Mouse (Mus musculus) spleen, postnatal 4 days (tissue): Measurements from ENCODE around the gene Lgalsl.
A peak's percentile ranks its signal among the peaks of the same experiment; 100 is the strongest.

Source experiments
- DNase-seq, 2 experiments: peaks; one replicate each; pipeline ENCODE4 v3.0.0; 2022; ENCODE audit warnings: low spot score in 2 of 2

The Lgalsl gene

GRCm38 (mm10) chr11:20782620-20783019 is 48.2 kb downstream of the Lgalsl start:
- DNase-seq = no peak

GRCm38 (mm10) chr11:20780312-20780711 is 50.5 kb downstream of the Lgalsl start:
- no peak for DNase-seq

GRCm38 (mm10) chr11:20778861-20779563 is 51.8 kb downstream of the Lgalsl start:
- DNase-seq = peak in 1 of 2 experiments; percentile 44

GRCm38 (mm10) chr11:20778298-20778697 is 52.6 kb downstream of the Lgalsl start:
- no peak for DNase-seq

- no peak for DNase-seq
Observed at GRCm38 (mm10) chr11:20776668-20777067, 54.2 kb downstream of the Lgalsl start.
